Mouse (Mus musculus) stomach, postnatal 0 days (tissue): ENCODE results near the gene Mpv17. TPM values are rescaled to one million over a fixed set of nuclear protein-coding genes. Genes with fewer than 3 reads are reported as not detected.
A peak's percentile ranks its signal among the peaks of the same experiment; 100 is the strongest.

Source experiments
- ATAC-seq: fragments of 200-750 bp; cut with Nextera tagmentation; 2 replicates; pipeline ENCODE4 v1.8.0; 2017; ENCODE audit not compliant: low FRiP score, low TSS enrichment
- DNase-seq: peaks from one replicate; pipeline ENCODE4 v3.0.0-alpha.2; 2016; ENCODE audit warnings: low spot score
- H3K27ac ChIP-seq: fragments of 300-500 bp; sonication (generic); replicated peaks from 2 replicates; pipeline ENCODE4 v1.5.1; 2014; ENCODE audit warnings: mild to moderate bottlenecking, control low read depth
- H3K27me3 ChIP-seq: fragments of 300-500 bp; sonication (generic); 2 replicates; pipeline ENCODE4 v1.6.1; 2014; ENCODE audit warnings: low read length; ENCODE audit not compliant: control insufficient read depth, insufficient read depth
- H3K36me3 ChIP-seq: fragments of 300-500 bp; sonication (generic); 2 replicates; pipeline ENCODE4 v1.6.1; 2014; ENCODE audit warnings: low read length, mixed read lengths; ENCODE audit not compliant: control insufficient read depth, insufficient read depth
- H3K4me1 ChIP-seq: fragments of 300-500 bp; sonication (generic); replicated peaks from 2 replicates; pipeline ENCODE4 v1.6.1; 2014; ENCODE audit warnings: antibody characterized with exemption; ENCODE audit not compliant: control insufficient read depth, insufficient read depth
- H3K4me2 ChIP-seq: fragments of 300-500 bp; sonication (generic); replicated peaks from 2 replicates; pipeline ENCODE4 v1.6.1; 2014; ENCODE audit warnings: low read depth, mild to moderate bottlenecking, control low read depth, moderate library complexity
- H3K4me3 ChIP-seq: fragments of 300-500 bp; sonication (generic); 2 replicates; pipeline ENCODE4 v1.5.1; 2014; ENCODE audit warnings: low read depth, low read length, control low read depth
- H3K9ac ChIP-seq: fragments of 300-500 bp; sonication (generic); 2 replicates; pipeline ENCODE4 v1.6.1; 2014; ENCODE audit warnings: mild to moderate bottlenecking, low read length, control low read depth, mixed read lengths
- H3K9me3 ChIP-seq: fragments of 300-500 bp; sonication (generic); 2 replicates; pipeline ENCODE4 v1.6.1; 2016; ENCODE audit warnings: low read length; ENCODE audit not compliant: control insufficient read depth
- CTCF ChIP-seq: IDR thresholded peaks from 2 replicates; pipeline ENCODE4 v1.5.1; 2016; ENCODE audit warnings: antibody characterized with exemption, low read depth, mild to moderate bottlenecking, moderate library complexity
- EP300 ChIP-seq: optimal IDR thresholded peaks from 2 replicates; pipeline ENCODE3; 2016; ENCODE audit warnings: antibody characterized with exemption
- WGBS: fragments of 180-500 bp; shearing (Covaris S2); extraction: QIAGEN DNeasy Blood & Tissue Kit; methylation state at CpG from one replicate; pipeline ENCODE4 v1.1.7; 2014; 5-methylcytosine and 5-hydroxymethylcytosine counted together
- polyA plus RNA-seq: library from polyadenylated mRNA; unstranded; fragments of >200 nt; fragmentation: Nextera tagmentation; extraction: Ambion mirVana; gene quantifications from 2 replicates; pipeline ENCODE4 v1.2.1, GENCODE M21; 2015

Mpv17 gene
- polyA plus RNA-seq, 1 experiment from 2014 or later = 29.4 TPM

DNA sequence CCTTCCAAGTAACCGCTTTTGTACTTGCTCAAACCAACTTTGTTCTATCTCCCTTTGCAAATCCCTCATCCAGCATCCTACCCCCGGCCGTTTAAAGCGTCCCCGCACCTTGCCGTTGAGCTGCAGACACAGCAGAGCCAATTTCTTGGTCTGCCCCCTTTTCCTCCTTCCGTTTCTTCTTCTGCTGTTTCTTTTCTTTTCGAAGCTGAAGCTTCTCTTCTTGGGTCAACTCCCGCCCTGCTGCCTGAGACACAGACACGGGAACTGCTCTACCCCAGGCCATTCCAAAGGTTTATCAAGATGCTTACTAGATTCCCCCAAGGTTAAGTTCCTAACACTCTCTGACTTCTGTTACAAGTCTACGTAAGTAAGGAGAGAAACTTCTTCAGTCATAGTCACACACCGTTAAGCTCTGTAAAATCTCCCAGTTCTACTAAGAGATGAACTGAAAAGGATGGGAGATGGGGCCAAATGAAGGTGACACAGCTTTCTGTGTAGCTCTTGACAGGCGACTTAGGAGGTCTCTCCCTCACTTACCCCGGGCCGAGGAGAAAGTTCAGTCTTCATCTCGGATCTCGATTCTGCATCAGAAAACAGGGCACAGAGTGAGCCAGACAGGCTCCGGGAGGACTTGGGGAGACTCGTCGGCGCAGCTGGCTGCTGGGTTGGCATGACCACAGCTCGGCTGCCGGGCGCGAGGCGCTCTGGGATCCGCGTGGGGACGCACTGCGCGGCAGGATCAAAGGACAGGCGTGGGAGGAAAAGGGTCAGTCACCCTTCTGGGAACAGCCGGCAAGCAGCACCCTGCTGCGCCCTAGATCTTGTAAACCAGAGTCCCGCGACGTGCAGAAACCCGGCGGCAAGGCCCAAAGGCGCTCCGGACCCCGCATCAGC is 38.2 kb upstream of the Mpv17 start:
- H3K4me2 ChIP-seq = peak overlapping the region; percentile 80
- no peaks in the 10 kb centered on the region for H3K9me3 ChIP-seq
- peak overlapping the region; percentile 87 for H3K4me3 ChIP-seq
- 10% methylated on average over 42 of the region's 42 CpGs for WGBS
- H3K4me1 ChIP-seq = 0 out of 2 replicates have a peak, but pooled peaks cover 3% of the 10 kb centered on the region
- TF ChIP-seq CTCF (no peak), EP300 (no peak)
- DNase-seq = peak; percentile 93
- peak; percentile 79 for ATAC-seq
- peaks cover 36% of the 10 kb centered on the region for H3K36me3 ChIP-seq
- no peaks in the 10 kb centered on the region for H3K27me3 ChIP-seq
- H3K9ac ChIP-seq = peak overlapping the region; percentile 82
- peak overlapping the region; percentile 88 for H3K27ac ChIP-seq

DNA sequence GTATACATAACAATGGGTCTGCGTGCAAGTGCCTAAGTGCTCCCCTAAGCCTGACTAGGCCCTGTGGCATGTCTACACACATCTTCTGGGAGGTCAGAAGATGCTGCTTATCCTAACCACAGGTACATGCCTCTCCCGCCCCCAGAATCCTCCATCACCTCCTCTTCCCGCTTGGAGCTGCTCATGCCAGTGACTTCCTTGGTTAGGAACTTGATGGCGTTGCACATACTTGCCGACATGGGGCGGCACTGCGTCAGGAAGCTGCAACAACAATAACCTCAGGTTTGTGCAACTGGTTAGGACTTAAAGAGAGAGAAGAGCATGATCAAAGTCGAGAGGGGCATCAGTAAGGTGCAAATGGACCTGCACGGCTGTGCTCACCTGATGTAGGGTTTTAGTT is 36.1 kb upstream of the Mpv17 start:
- Histone ChIP-seq H3K9me3 (no peaks in the 10 kb centered on the region), H3K27me3 (no peaks in the 10 kb centered on the region), H3K4me2 (no peak overlapping the region), H3K27ac (no peak overlapping the region), H3K36me3 (peaks cover 25% of the 10 kb centered on the region; the same call in 1 of the 2 replicates), H3K4me3 (no peak overlapping the region), H3K4me1 (0 out of 2 replicates have a peak, but pooled peaks cover 3% of the 10 kb centered on the region), H3K9ac (no peak overlapping the region)
- TF ChIP-seq EP300 (no peak), CTCF (no peak)
- ATAC-seq (no peak), DNase-seq (no peak)
- WGBS = 85% methylated on average over 9 of the region's 9 CpGs

DNA sequence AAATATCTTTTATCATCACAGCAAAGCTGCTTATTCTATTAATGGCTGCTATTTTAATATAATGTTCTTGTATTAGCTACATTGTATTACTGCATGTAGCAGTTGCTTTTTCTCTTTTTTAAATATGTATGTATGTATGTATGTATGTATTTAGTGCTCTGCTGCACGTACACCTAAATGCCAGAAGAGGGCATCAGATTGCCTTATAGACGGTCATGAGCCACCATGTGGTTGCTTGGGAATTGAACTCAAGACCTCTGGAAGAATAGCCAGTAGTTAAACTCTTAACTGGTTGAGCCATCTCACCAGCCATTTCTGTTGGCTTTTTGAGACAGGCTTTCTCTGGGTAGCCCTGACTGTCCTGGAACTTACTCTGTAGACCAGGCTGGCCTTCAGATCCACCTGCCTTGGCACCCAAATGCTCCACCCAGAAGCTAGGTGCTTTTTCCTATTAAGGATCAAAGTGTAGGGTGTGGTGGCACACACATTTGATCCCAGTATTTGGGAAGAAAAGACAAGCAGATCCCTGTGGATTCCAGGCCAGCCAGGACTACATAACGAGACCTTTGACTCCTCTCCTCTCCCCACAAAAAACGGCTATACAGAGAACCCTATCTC is 34.3 kb upstream of the Mpv17 start:
- TF ChIP-seq CTCF (peak; percentile 66), EP300 (no peak)
- Histone ChIP-seq H3K4me1 (no peaks in the 10 kb centered on the region), H3K4me3 (no peak overlapping the region), H3K9ac (no peak overlapping the region), H3K4me2 (no peak overlapping the region), H3K27ac (no peak overlapping the region), H3K9me3 (no peaks in the 10 kb centered on the region), H3K27me3 (no peaks in the 10 kb centered on the region), H3K36me3 (peaks cover 22% of the 10 kb centered on the region; the same call in 1 of the 2 replicates)
- 64% methylated on average over 4 of the region's 4 CpGs for WGBS
- DNase-seq (no peak), ATAC-seq (no peak)

DNA sequence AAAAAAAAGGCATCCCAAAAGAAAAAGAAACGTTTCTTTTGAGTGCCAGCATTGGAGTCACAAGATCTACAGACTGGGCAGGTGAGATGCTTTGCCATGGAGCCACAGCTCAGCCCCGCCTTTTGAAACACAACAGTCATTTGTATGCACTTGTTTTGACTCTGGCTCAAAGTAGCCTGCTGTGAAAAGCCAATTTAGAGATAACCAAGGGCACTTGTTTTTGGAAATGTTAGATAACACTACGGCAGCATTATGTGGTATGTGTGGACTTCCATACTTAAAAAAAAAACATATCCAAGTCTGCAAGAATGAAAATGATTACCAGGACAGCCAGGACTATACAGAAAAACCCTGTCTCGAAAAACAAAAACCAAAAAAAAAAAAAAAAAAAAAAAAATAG is 29.6 kb upstream of the Mpv17 start:
- Histone ChIP-seq H3K27me3 (no peaks in the 10 kb centered on the region), H3K4me2 (no peak overlapping the region), H3K9me3 (no peaks in the 10 kb centered on the region), H3K9ac (no peak overlapping the region), H3K36me3 (peaks cover 14% of the 10 kb centered on the region; the same call in 1 of the 2 replicates), H3K27ac (no peak overlapping the region), H3K4me1 (no peaks in the 10 kb centered on the region), H3K4me3 (no peak overlapping the region)
- no peak for DNase-seq
- 43% methylated on average over 4 of the region's 4 CpGs for WGBS
- no peak for TF ChIP-seq EP300
- TF ChIP-seq CTCF = no peak
- no peak for ATAC-seq

DNA sequence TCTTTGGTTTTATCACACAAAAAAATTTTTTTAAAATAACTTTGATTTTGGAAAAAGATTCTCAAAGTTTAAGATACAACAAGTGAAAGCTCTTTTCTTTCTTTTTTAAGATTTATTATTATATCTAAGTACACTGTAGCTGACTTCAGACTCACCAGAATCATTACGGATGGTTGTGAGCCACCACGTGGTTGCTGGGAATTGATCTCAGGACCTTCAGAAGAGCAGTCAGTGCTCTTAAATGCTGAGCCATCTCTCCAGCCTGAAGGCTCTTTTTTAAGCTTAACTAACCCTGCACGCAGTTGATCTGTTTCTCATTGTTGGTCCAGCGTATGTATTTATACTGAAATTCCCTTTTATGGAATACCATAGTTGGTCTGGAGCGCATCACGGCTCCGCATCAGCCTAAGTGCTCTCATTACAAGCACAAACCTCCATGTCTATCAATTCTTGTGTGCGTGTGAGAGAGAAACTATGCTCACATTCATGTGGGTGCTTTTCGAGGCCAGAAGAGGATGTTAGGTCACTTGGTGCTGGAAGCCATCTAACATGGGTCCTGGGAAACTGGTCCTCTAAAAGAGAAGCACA is 27.2 kb upstream of the Mpv17 start:
- H3K27ac ChIP-seq = no peak overlapping the region
- no peak overlapping the region for H3K4me2 ChIP-seq
- no peaks in the 10 kb centered on the region for H3K27me3 ChIP-seq
- ATAC-seq = no peak
- H3K36me3 ChIP-seq = no peaks in the 10 kb centered on the region
- H3K4me1 ChIP-seq = no peaks in the 10 kb centered on the region
- TF ChIP-seq EP300 (no peak), CTCF (no peak)
- no peak overlapping the region for H3K4me3 ChIP-seq
- no peak overlapping the region for H3K9ac ChIP-seq
- no peak for DNase-seq
- WGBS = 88% methylated on average over 9 of the region's 9 CpGs
- H3K9me3 ChIP-seq = no peaks in the 10 kb centered on the region
